Mouse (Mus musculus) forebrain, embryonic 16.5 days (tissue): ENCODE data around the gene Aktip. TPM values are rescaled to one million over a fixed set of nuclear protein-coding genes. Genes with fewer than 3 reads are reported as not detected.

Experiments used
- polyA plus RNA-seq: library from polyadenylated mRNA; unstranded; fragments of >200 nt; fragmentation: Nextera tagmentation; extraction: Ambion mirVana; gene quantifications from 2 replicates; pipeline ENCODE4 v1.2.1, GENCODE M21; 2015

Aktip gene
- polyA plus RNA-seq, 1 experiment from 2014 or later = 148 TPM

Other genes starting within 250 kb of the Aktip start
- gene Rbl2, start 129.9 kb downstream of the Aktip start, polyA plus RNA-seq = 21.9 and 26.6 TPM in 2 replicates
- 13.5 and 13.7 TPM in 2 replicates for gene Rpgrip1l, start 113.3 kb upstream of the Aktip start, polyA plus RNA-seq
- 123 and 132 TPM in 2 replicates for gene Fto, start 113.5 kb upstream of the Aktip start, polyA plus RNA-seq